Mouse (Mus musculus): ENCODE results near the gene Adcy5.

- TF ChIP-seq CTCF (IDR thresholded peaks at IDR 0.05; ENCODE audit: borderline replicate concordance, control insufficient read depth, extremely low read depth, insufficient read depth, low read length, poor library complexity) (no peak), POLR2A (IDR thresholded peaks at IDR 0.05; ENCODE audit: control insufficient read depth, extremely low read depth, insufficient read depth, low read length, poor library complexity) (no peak)
Observed at GRCm38 (mm10) chr16:35116328-35116956, 38.2 kb upstream of the Adcy5 start.

All from thymus, adult 2 months (tissue).